Mouse (Mus musculus): Measurements from ENCODE around the gene Exoc2. TPM values are rescaled to one million over a fixed set of nuclear protein-coding genes. Genes with fewer than 3 reads are reported as not detected.

Exoc2 gene
- total RNA-seq, 2 experiments from 2014 or later, result 11.7 to 12.9 TPM

DNA sequence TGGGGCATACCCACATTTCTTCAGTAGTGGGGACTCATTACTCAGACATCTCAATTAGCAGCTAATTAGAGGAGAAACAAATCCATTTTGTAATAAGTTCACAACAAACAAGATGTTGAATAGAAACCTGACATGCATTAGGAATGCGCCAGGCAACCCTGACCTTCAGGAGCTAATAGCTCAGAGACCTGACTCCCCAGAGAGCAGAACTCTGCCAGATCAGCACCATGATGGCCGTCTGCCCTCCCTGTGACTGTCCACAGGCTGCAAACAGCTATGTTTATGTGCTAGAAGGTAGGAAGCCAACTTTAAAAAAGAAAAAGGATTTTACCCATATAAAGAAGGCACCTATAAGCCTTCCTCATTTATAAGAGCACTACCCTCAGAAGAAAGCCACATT lies 71.6 kb downstream of the Exoc2 start:
- DNase-seq, result no peak
- intact Hi-C loops (cut with DNase I), result loop anchor here (5.0 kb wide), 1 partner anchor 80 kb away; no protein-coding TSS in a partner anchor

- no peak for DNase-seq
- intact Hi-C loops (cut with DNase I), result loop anchor here (2.0 to 5.0 kb wide), 2 partner anchors 81 to 715 kb away; no protein-coding TSS in a partner anchor
Measured at GRCm38 (mm10) chr13:30901387-30902041, 72.4 kb downstream of the Exoc2 start.

- intact Hi-C loops (cut with DNase I), result no loop called here
- DNase-seq, result no peak
Measured at GRCm38 (mm10) chr13:30894015-30894634, 79.8 kb downstream of the Exoc2 start.

DNA sequence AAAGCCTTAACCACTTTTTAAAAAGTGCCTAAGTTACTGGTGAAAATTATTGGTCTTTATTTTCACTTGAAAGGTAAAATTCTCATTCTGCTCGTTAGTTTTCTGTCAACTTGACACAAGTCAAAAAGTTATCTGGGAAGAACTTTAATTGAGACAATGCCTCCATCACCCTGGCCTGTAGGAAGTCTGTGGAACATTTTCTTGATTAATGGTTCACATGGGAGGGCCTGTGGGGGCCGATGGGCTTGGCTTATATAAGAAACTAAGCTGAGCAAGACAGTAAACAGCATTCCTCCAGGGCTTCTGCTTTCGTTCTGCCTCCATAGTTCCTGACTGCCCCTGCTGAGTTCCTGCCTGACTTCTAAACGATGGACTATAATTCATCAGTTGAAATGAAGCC lies 81.6 kb downstream of the Exoc2 start:
- intact Hi-C loops (cut with DNase I), result no loop called here
- no peak for DNase-seq

DNA sequence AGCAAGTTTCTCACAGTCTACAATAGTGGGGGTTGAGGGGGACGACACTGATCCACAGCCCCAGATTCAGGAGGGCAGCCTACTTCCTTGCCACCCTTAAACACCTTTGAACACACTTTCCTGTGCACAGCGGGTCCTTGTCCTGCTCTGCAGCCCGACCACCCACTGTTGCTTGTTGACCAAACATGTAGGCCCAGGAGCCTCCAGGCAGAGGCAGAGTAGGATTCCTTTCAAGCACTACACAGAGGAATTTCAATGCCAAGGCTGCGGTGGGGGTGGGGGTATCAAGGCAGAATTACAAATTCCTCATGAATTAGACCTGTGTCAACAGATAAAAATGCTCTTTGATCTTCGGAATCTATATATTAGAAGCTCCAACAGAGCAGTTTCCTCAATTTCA lies 82.7 kb downstream of the Exoc2 start:
- no peak for DNase-seq
- intact Hi-C loops (cut with DNase I), result no loop called here

- DNase-seq, result peak; percentile 53 to 60
- intact Hi-C loops (cut with DNase I), result no loop called here
Measured at GRCm38 (mm10) chr13:30888480-30888879, 85.4 kb downstream of the Exoc2 start.

DNA sequence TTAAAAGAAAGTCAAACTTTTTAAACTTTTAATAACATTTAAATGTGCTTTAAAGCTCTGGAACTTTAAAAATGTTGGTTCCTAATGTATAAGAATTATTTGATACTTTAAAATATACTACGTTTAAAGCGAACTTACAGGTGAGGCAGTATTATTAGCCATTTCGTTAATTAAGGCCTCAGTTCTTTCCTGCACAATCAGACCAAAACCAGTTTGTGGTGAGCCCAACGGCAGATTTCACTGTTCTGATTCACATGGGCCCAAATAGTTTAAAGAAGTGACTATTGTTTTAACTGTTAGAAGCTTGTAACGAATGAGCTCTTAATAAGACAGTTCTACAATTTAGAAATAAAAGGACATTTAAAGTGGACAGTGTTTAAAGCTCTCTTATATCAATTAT lies 93.6 kb downstream of the Exoc2 start:
- DNase-seq, result no peak
- intact Hi-C loops (cut with DNase I), result no loop called here

GRCm38 (mm10) chr13:30879871-30880270 lies 94.0 kb downstream of the Exoc2 start:
- intact Hi-C loops (cut with DNase I), result loop anchor here (10.0 kb wide), 1 partner anchor 315 kb away; no protein-coding TSS in a partner anchor
- DNase-seq, result no peak

- intact Hi-C loops (cut with DNase I), result loop anchor here (10.0 kb wide), 1 partner anchor 311 kb away; no protein-coding TSS in a partner anchor
- DNase-seq, result no peak
Measured at GRCm38 (mm10) chr13:30875825-30876224, 98.1 kb downstream of the Exoc2 start.

- intact Hi-C loops (cut with DNase I), result loop anchor here (10.0 kb wide), 1 partner anchor 309 kb away; no protein-coding TSS in a partner anchor
- DNase-seq, result no peak
Measured at GRCm38 (mm10) chr13:30873472-30873871, 100.4 kb downstream of the Exoc2 start.

GRCm38 (mm10) chr13:30865486-30865885 lies 108.4 kb downstream of the Exoc2 start:
- intact Hi-C loops (cut with DNase I), result no loop called here
- DNase-seq, result no peak

- intact Hi-C loops (cut with DNase I), result no loop called here
- DNase-seq, result no peak
Measured at GRCm38 (mm10) chr13:30864042-30864441, 109.9 kb downstream of the Exoc2 start.

- DNase-seq, result no peak
- intact Hi-C loops (cut with DNase I), result no loop called here
Measured at GRCm38 (mm10) chr13:30858421-30858820, 115.5 kb downstream of the Exoc2 start.

- DNase-seq, result no peak
- intact Hi-C loops (cut with DNase I), result no loop called here
Measured at GRCm38 (mm10) chr13:30850736-30851135, 123.2 kb downstream of the Exoc2 start.

DNA sequence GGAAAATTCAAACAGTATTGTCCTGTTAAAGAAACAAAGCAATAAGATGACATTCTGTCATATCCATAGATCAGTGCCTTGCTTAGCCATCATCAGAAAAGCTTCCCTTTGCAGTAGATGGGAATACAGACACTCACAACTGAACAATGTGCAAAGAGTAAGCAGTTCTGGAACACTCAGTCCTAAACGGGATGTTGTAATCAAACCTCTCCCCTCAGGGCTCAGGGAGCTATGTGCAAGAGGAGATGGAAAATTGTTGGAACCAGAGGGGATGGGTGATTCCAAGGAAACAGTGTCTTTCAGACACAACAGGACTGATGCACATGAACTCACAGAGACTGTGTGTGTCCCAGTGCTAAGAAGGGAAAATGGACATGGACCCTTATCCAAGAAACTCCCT lies 125.9 kb downstream of the Exoc2 start:
- intact Hi-C loops (cut with DNase I), result no loop called here
- DNase-seq, result no peak

DNA sequence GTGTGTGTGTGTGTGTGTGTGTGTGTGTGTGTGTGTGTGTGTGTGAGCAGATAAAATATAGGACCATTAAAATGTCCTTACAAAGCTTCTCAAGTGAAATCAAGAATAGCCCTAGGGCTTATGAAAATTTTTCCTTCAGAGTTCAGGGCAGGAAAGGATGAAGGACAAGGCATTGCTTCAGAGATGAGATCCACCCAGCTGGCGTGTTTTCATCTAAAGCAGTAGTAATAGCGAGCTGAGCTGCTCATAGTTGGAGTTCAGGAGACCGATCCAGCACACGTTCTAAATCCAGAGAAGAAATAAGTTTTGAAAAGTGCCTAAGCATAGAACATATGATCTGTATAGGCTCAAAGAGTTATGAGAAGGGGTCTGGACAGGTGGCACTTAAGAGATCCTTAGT lies 127.4 kb downstream of the Exoc2 start:
- peak in 1 of 2 experiments; percentile 28 for DNase-seq
- intact Hi-C loops (cut with DNase I), result no loop called here

- DNase-seq, result no peak
- intact Hi-C loops (cut with DNase I), result no loop called here
Measured at GRCm38 (mm10) chr13:30843049-30843448, 130.8 kb downstream of the Exoc2 start.

DNA sequence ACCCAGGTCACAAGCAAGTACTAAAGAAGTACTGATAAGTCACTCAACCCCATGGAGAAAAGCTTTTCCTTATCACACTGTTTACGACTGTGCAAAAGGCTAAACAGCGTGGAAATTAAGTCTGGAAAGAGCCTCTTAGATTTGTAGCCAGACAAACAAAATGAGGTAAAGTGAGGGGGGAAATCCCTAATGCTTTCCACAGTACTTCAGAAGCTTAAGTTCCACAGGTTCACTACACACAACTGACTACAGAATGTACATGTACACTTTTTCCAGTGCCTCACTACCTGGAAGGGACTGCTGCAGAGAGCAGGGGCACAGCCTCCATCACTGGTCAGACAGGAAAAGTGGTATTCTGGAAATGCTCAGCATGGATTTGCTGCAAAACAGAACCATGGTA lies 132.1 kb downstream of the Exoc2 start:
- intact Hi-C loops (cut with DNase I), result no loop called here
- DNase-seq, result no peak

DNA sequence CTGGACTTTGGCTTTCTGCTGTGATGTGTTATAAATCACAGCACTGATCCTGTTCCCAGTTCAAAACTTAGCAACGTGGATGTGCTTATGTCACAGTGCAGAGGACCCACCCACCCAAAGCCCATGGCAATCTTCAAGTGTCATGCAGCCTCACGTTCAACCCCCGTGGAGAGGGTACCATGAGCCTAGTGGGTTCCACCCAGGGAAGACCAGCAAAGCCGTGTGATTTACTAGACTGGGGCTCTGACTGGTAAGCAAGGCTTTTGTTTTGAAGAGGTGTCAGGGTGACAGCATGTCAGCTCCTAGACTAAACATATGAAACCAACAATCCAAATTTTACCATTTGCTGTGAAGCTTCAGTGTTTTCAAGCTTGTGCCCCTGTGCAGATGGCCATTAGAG lies 132.6 kb downstream of the Exoc2 start:
- intact Hi-C loops (cut with DNase I), result no loop called here
- no peak for DNase-seq

GRCm38 (mm10) chr13:30840700-30841099 lies 133.2 kb downstream of the Exoc2 start:
- intact Hi-C loops (cut with DNase I), result no loop called here
- no peak for DNase-seq

DNA sequence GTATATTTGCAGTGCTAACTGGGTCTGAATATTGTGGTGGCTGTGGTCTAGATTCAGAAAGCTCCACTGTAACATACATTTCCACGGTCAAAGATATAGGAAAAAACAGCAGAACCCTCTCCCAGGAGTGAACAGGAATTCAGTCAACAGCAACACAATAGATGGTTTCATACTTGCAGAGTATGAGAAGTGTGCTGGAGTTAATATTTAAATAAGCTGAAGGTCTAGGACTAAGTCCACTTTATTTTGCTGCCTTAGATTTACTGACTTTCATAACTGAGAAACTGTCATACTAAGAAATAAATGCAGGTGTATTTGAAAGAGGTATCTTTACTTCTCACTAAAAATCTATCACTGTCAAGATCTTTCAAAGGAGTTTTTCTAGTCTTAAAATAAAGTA lies 137.6 kb downstream of the Exoc2 start:
- intact Hi-C loops (cut with DNase I), result no loop called here
- no peak for DNase-seq

DNA sequence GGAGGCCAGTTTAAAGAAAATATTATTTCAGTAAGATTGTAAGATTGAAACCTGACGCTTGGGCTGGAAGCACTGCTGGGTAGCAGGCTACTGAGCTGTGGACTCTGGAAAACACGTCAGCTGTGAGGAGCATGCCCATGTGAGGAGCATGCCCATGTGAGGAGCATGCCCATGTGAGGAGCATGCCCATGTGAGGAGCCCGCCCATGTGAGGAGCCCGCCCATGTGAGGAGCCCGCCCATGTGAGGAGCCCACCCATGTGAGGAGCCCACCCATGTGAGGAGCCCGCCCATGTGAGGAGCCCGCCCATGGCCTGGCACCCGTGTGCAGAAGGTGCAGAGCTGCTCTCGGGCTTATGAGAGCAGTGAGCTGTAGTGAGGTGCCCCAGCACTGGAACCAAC lies 139.0 kb downstream of the Exoc2 start:
- DNase-seq, result no peak
- intact Hi-C loops (cut with DNase I), result no loop called here
